Mouse (Mus musculus): ENCODE measurements around the gene Scn5a.

GRCm38 (mm10) chr9:119469691-119470353 is 109.0 kb downstream of the Scn5a start:
- TF ChIP-seq CTCF (IDR thresholded peaks at IDR 0.05; ENCODE audit: low read depth, low read length) (no peak), POLR2A (IDR thresholded peaks at IDR 0.05; ENCODE audit: insufficient read depth, low read length) (no peak)
